Mouse (Mus musculus): ENCODE measurements at regions not wholly inside any gene's neighbourhood (a gene's known extent, or its start where the extent isn't known, plus 50 kb on each side); places are given as distances from the start of the nearest gene placed in this dataset.
"Not testable (repeated sequence)": the region's sequence is repeated elsewhere in the genome, so short reads cannot be mapped to it uniquely, and the experiment has no call there.

DNA sequence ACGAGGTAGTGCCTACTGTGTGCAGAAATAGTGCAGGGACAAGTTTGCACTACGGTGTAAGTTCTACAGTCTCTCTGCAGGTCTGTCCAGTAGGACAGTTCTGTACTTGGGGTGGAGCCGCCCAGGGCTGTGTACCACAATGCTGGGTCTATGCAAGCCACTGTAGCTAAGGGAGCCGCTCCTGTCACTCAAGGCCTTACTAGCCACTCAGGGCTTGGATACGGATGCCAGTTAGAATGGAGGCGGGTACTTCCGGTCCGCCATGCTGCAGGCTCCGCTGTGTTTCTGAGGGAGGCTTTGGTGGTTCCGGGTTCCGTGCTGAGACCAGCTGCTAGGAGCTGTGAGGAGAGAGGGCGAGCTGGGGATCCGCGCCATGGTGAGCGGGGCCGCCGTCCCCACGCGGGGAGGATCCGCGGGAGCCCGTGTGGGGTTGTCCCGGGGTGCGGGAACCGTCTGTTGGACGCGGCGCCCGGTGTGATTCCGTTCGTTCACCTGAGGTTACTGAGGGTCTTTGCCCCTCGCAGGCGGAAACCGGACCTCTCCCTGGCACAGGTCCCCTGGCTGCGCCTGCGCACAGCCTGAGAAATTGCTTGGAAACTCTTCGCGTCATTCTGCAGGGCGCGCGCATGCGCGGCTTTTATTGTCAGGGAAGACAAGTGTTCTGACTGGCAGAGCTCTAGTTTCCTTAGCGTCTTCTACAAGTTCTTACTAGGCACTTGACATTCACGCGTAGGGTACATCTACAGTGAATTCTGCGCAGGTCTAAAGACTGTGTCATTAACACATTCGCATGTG, 51.0 kb upstream of the Zfp873 start:
- not testable (repeated sequence) for H3K4me1 ChIP-seq (replicated peaks; ENCODE audit: control insufficient read depth, insufficient read depth, low read length); H3K9ac ChIP-seq (ENCODE audit: low read length); H3K9me3 ChIP-seq (ENCODE audit: control insufficient read depth, low read length); H3K27me3 ChIP-seq (ENCODE audit: control insufficient read depth, insufficient read depth, low read length); H3K36me3 ChIP-seq (ENCODE audit: control insufficient read depth, insufficient read depth, low read length); H3K27ac ChIP-seq (ENCODE audit: low read depth, low read length)
- Histone ChIP-seq H3K4me2 (ENCODE audit: low read depth, low read length, severe bottlenecking) (peak overlapping the region; percentile 38; the same call in 1 of the 2 replicates), H3K4me3 (ENCODE audit: low read depth, low read length) (peak overlapping the region; percentile 24)
- peak; percentile 83 for DNase-seq (ENCODE audit: low spot score)
- ATAC-seq (replicated peaks; ENCODE audit: low FRiP score): peak; percentile 100
- WGBS: 4% methylated on average over 12 of the region's 48 CpGs

Measured in forebrain, embryonic 11.5 days (tissue).